Mouse (Mus musculus): ENCODE measurements around the gene Rad18. TPM values are rescaled to one million over a fixed set of nuclear protein-coding genes. Genes with fewer than 3 reads are reported as not detected.

The Rad18 gene
- polyA plus RNA-seq, 1 experiment = 0.86 TPM

- no peaks in the 10 kb centered on the region for H3K4me1 ChIP-seq (ENCODE audit: control insufficient read depth, insufficient read depth, low read length)
- H3K4me3 ChIP-seq (ENCODE audit: insufficient read depth, low read depth, low read length) = no peak overlapping the region
- no peaks in the 10 kb centered on the region for H3K36me3 ChIP-seq (ENCODE audit: control insufficient read depth, insufficient read depth, low read length)
- no peak overlapping the region for H3K27ac ChIP-seq (ENCODE audit: insufficient read depth, low read depth, low read length)
- TF ChIP-seq POLR2A (IDR thresholded peaks at IDR 0.05; ENCODE audit: low read depth, low read length) = no peak
- no peak for TF ChIP-seq CTCF (conservative IDR thresholded peaks at IDR 0.05; ENCODE audit: insufficient read depth, insufficient read length, low read depth, low read length)
- no peaks in the 10 kb centered on the region for H3K27me3 ChIP-seq (replicated peaks; ENCODE audit: control insufficient read depth, insufficient read depth, low read length)
- no peak for DNase-seq
- 75% methylated on average over 5 of the region's 5 CpGs for WGBS
Measured at GRCm38 (mm10) chr6:112733942-112734341, 37.5 kb upstream of the Rad18 start.

DNA sequence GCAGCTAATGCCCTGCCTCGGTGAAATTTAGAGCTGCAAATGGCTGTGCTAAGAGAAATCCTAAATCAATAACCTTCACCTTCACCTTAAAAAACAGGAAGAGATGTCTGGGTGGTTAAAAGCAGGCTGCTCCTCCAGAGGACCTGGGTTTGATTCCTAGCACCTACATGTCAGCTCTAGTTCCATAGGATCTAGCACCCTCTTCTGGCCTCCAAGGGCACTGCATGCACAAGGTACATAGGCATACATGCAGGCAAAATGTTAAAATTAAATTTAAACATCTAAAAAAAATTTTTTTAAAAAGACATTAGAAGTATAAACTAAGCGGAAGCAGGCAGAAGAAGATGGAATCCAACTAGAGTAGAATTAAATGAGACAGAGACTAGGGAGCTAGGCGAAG, 35.9 kb upstream of the Rad18 start:
- no peaks in the 10 kb centered on the region for H3K27me3 ChIP-seq (replicated peaks; ENCODE audit: control insufficient read depth, insufficient read depth, low read length)
- 97% methylated on average over 3 of the region's 3 CpGs for WGBS
- H3K4me1 ChIP-seq (ENCODE audit: control insufficient read depth, insufficient read depth, low read length) = no peaks in the 10 kb centered on the region
- no peak overlapping the region for H3K4me3 ChIP-seq (ENCODE audit: insufficient read depth, low read depth, low read length)
- no peak for DNase-seq
- H3K27ac ChIP-seq (ENCODE audit: insufficient read depth, low read depth, low read length) = no peak overlapping the region
- H3K36me3 ChIP-seq (ENCODE audit: control insufficient read depth, insufficient read depth, low read length) = no peaks in the 10 kb centered on the region
- TF ChIP-seq POLR2A (IDR thresholded peaks at IDR 0.05; ENCODE audit: low read depth, low read length) (no peak), CTCF (conservative IDR thresholded peaks at IDR 0.05; ENCODE audit: insufficient read depth, insufficient read length, low read depth, low read length) (peak; percentile 25; the same call in 1 of the 2 replicates)

DNA sequence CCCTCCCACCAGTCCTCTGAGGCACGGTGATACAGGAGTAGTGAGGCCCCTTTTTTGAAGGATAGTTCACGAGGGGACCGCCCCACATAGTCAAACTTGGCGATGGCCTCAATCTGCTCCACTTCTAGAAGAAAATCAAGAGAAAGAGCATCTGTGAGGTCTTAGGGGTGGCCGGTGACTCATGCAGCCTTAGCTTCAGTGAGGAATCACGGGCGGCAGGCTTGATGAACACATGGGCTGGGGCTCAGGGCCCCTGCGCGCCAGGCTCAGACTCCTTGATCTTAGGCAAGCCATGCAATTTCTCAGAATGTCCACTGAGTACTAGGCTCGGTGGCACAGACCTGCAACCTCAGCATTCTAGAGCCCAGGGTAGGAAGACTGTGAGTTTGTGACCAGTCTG, 34.9 kb upstream of the Rad18 start:
- Histone ChIP-seq H3K4me1 (ENCODE audit: control insufficient read depth, insufficient read depth, low read length) (no peaks in the 10 kb centered on the region), H3K36me3 (ENCODE audit: control insufficient read depth, insufficient read depth, low read length) (no peaks in the 10 kb centered on the region), H3K27me3 (replicated peaks; ENCODE audit: control insufficient read depth, insufficient read depth, low read length) (no peaks in the 10 kb centered on the region), H3K4me3 (ENCODE audit: insufficient read depth, low read depth, low read length) (no peak overlapping the region), H3K27ac (ENCODE audit: insufficient read depth, low read depth, low read length) (no peak overlapping the region)
- no peak for DNase-seq
- TF ChIP-seq POLR2A (IDR thresholded peaks at IDR 0.05; ENCODE audit: low read depth, low read length) = no peak
- no peak for TF ChIP-seq CTCF (conservative IDR thresholded peaks at IDR 0.05; ENCODE audit: insufficient read depth, insufficient read length, low read depth, low read length)
- WGBS = 96% methylated on average over 10 of the region's 10 CpGs

DNA sequence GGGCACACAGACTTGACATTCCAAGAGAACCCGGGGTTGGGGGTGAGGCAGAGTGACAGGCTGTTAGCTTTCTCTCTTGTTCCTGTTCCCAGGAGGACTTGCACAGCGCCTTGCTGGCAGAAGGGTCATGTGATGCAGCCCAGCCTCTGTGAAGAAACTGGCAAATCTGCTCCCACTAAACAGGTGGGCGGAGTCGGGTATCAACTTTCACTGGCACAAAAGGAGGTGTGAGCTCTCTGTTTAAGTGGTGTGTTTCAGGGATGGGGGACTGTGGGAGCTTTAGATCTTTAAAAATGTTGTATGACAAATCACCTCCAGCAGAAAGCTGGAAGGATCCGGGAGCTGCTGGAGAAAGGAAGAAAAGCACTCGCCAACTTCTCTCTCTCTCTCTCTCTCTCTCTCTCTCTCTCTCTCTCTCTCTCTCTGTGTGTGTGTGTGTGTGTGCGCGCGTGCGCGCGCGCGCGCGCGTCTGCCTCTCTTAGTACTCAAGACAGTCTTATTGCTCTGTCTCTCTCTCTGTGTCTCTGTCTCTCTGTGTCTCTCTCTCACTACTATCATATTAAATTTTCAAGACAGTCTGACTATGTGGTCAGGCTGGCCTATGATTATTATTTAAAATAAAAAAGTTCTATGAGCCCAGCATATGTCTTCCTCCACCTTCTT, 32.4 kb upstream of the Rad18 start:
- H3K4me3 ChIP-seq (ENCODE audit: insufficient read depth, low read depth, low read length) = no peak overlapping the region

GRCm38 (mm10) chr6:112725468-112725867, 29.0 kb upstream of the Rad18 start:
- DNase-seq = no peak
- Histone ChIP-seq H3K27me3 (replicated peaks; ENCODE audit: control insufficient read depth, insufficient read depth, low read length) (no peaks in the 10 kb centered on the region), H3K27ac (ENCODE audit: insufficient read depth, low read depth, low read length) (no peak overlapping the region), H3K36me3 (ENCODE audit: control insufficient read depth, insufficient read depth, low read length) (no peaks in the 10 kb centered on the region), H3K4me1 (ENCODE audit: control insufficient read depth, insufficient read depth, low read length) (no peaks in the 10 kb centered on the region), H3K4me3 (ENCODE audit: insufficient read depth, low read depth, low read length) (no peak overlapping the region)
- TF ChIP-seq POLR2A (IDR thresholded peaks at IDR 0.05; ENCODE audit: low read depth, low read length) = no peak
- TF ChIP-seq CTCF (conservative IDR thresholded peaks at IDR 0.05; ENCODE audit: insufficient read depth, insufficient read length, low read depth, low read length) = no peak
- WGBS = 85% methylated on average over 4 of the region's 4 CpGs

More for the DNA sequence above, 32.4 kb upstream of the Rad18 start:
- TF ChIP-seq CTCF (conservative IDR thresholded peaks at IDR 0.05; ENCODE audit: insufficient read depth, insufficient read length, low read depth, low read length) (no peak), POLR2A (IDR thresholded peaks at IDR 0.05; ENCODE audit: low read depth, low read length) (no peak)
- no peaks in the 10 kb centered on the region for H3K4me1 ChIP-seq (ENCODE audit: control insufficient read depth, insufficient read depth, low read length)
- no peak overlapping the region for H3K27ac ChIP-seq (ENCODE audit: insufficient read depth, low read depth, low read length)
- H3K27me3 ChIP-seq (replicated peaks; ENCODE audit: control insufficient read depth, insufficient read depth, low read length) = no peaks in the 10 kb centered on the region
- DNase-seq = peak; percentile 67
- no peaks in the 10 kb centered on the region for H3K36me3 ChIP-seq (ENCODE audit: control insufficient read depth, insufficient read depth, low read length)
- WGBS = 10% methylated on average over 17 of the region's 17 CpGs

DNA sequence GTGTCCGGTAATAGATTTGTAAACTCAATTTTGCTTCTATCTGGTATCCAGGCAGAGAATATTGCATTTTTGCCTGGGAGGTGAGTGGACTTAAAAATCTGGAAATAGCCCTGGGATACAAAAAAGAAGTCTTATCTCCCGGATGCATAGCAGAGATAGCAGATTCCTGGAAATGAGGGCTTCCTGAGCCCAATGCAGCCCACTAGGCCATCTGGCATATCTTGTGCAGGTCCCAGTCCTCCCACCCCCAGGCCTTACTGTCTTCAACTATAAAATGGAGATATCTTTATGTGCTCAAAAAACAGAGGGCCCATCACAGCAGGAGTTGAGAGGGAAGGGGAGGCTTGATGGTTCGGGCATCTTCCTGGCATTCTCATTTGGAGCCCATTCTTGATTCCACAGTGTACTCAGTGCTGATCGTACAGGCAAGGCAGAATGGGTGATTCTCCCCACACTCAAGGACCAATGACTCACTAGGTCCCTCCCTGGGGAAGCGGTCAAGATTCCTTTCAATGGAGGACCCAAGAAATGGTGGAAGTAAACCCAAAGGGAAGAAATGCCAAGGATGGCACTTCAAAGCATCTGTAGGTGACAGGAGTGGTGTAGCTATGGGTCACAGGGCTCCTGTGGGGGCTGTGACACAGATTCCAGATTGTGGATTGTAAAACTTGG, 24.1 kb upstream of the Rad18 start:
- Histone ChIP-seq H3K4me3 (ENCODE audit: insufficient read depth, low read depth, low read length) (no peak overlapping the region), H3K4me1 (ENCODE audit: control insufficient read depth, insufficient read depth, low read length) (no peaks in the 10 kb centered on the region), H3K27ac (ENCODE audit: insufficient read depth, low read depth, low read length) (no peak overlapping the region), H3K27me3 (replicated peaks; ENCODE audit: control insufficient read depth, insufficient read depth, low read length) (no peaks in the 10 kb centered on the region), H3K36me3 (ENCODE audit: control insufficient read depth, insufficient read depth, low read length) (no peaks in the 10 kb centered on the region)
- TF ChIP-seq POLR2A (IDR thresholded peaks at IDR 0.05; ENCODE audit: low read depth, low read length) (no peak), CTCF (conservative IDR thresholded peaks at IDR 0.05; ENCODE audit: insufficient read depth, insufficient read length, low read depth, low read length) (no peak)
- DNase-seq = no peak
- 88% methylated on average over 5 of the region's 5 CpGs for WGBS

- TF ChIP-seq POLR2A (IDR thresholded peaks at IDR 0.05; ENCODE audit: low read depth, low read length) = no peak
- no peak for TF ChIP-seq CTCF (conservative IDR thresholded peaks at IDR 0.05; ENCODE audit: insufficient read depth, insufficient read length, low read depth, low read length)
- Histone ChIP-seq H3K27me3 (replicated peaks; ENCODE audit: control insufficient read depth, insufficient read depth, low read length) (no peaks in the 10 kb centered on the region), H3K4me3 (ENCODE audit: insufficient read depth, low read depth, low read length) (no peak overlapping the region), H3K36me3 (ENCODE audit: control insufficient read depth, insufficient read depth, low read length) (no peaks in the 10 kb centered on the region), H3K4me1 (ENCODE audit: control insufficient read depth, insufficient read depth, low read length) (no peaks in the 10 kb centered on the region), H3K27ac (ENCODE audit: insufficient read depth, low read depth, low read length) (no peak overlapping the region)
- WGBS = 95% methylated on average over 1 of the region's 1 CpGs
- DNase-seq = no peak
Measured at GRCm38 (mm10) chr6:112719983-112720382, 23.5 kb upstream of the Rad18 start.
